Mouse (Mus musculus): ENCODE data around the gene Hdac9. TPM values are rescaled to one million over a fixed set of nuclear protein-coding genes. Genes with fewer than 3 reads are reported as not detected.

The Hdac9 gene
- 5.5 and 5.7 TPM in 2 replicates for polyA plus RNA-seq (2014; fragmentation: Nextera tagmentation; extraction: Ambion mirVana)

GRCm38 (mm10) chr12:34916995-34917394, at the start of gene Hdac9:
Gene Hdac9 (minus strand): TSS chr12:34917095.
- Histone ChIP-seq H3K4me2 (ENCODE audit: low read depth, severe bottlenecking) (no peak within 1 kb of the TSS), H3K4me3 (ENCODE audit: low read depth, low read length) (no peak within 1 kb of the TSS), H3K27ac (replicated peaks; ENCODE audit: low read depth, low read length) (no peak within 1 kb of the TSS), H3K4me1 (ENCODE audit: control insufficient read depth, insufficient read depth, low read length) (no peaks in the 10 kb centered on the region), H3K9ac (ENCODE audit: low read length) (no peak within 1 kb of the TSS), H3K27me3 (ENCODE audit: control insufficient read depth, insufficient read depth, low read length) (no peaks in the 10 kb centered on the region), H3K9me3 (ENCODE audit: control insufficient read depth, low read length) (no peaks in the 10 kb centered on the region), H3K36me3 (ENCODE audit: control insufficient read depth, insufficient read depth, low read length) (no peaks in the 10 kb centered on the region)
- ATAC-seq (ENCODE audit: insufficient number of reproducible peaks, low FRiP score, low TSS enrichment, low read depth) = no peak
- 63% methylated on average over 1 of the region's 1 CpGs for WGBS
- no peak for DNase-seq (ENCODE audit: low spot score)

DNA sequence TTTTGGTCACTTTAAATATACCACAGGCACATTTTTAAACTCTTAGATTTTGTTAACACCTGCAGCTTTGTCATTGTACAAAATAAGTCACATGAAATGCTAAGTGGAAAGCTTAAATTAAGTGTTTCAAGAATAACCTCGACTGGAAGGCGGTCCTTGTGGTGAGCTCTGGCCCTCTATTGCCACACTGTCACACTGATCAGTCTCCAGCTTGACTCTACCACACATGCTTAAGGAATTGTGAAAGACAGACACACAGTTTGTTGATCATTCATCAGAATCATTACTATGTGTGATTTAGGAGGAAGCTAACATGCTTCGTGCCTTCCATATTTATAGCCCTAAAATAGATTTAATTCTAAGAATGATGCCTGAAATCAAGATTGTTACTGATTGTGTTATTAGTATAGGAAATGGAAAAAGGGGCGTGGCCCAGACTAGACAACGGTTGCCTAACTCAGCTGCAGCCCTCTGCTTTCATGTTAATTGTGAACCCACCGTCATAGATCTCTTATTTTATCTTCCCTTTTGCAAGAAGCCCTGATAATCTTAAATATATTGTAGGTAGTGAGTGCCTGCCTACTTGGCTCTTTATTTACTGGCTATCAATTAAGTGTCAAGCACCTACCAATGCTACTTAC, 32.3 kb upstream of the Hdac9 start:
- Histone ChIP-seq H3K27ac (replicated peaks; ENCODE audit: low read depth, low read length) (no peak overlapping the region), H3K4me1 (ENCODE audit: control insufficient read depth, insufficient read depth, low read length) (no peaks in the 10 kb centered on the region), H3K4me2 (ENCODE audit: low read depth, severe bottlenecking) (no peak overlapping the region), H3K9me3 (ENCODE audit: control insufficient read depth, low read length) (no peaks in the 10 kb centered on the region), H3K9ac (ENCODE audit: low read length) (no peak overlapping the region), H3K4me3 (ENCODE audit: low read depth, low read length) (no peak overlapping the region), H3K27me3 (ENCODE audit: control insufficient read depth, insufficient read depth, low read length) (no peaks in the 10 kb centered on the region), H3K36me3 (ENCODE audit: control insufficient read depth, insufficient read depth, low read length) (no peaks in the 10 kb centered on the region)
- DNase-seq (ENCODE audit: low spot score) (no peak), ATAC-seq (ENCODE audit: insufficient number of reproducible peaks, low FRiP score, low TSS enrichment, low read depth) (no peak)
- 87% methylated on average over 6 of the region's 6 CpGs for WGBS

GRCm38 (mm10) chr12:34937918-34938317, 21.0 kb upstream of the Hdac9 start:
- no peaks in the 10 kb centered on the region for H3K9me3 ChIP-seq (ENCODE audit: control insufficient read depth, low read length)
- DNase-seq (ENCODE audit: low spot score) = no peak
- WGBS = 83% methylated on average over 1 of the region's 1 CpGs

GRCm38 (mm10) chr12:34908008-34908407, 8.9 kb downstream of the Hdac9 start:
- Histone ChIP-seq H3K27ac (replicated peaks; ENCODE audit: low read depth, low read length) (no peak overlapping the region), H3K4me3 (ENCODE audit: low read depth, low read length) (no peak overlapping the region), H3K4me2 (ENCODE audit: low read depth, severe bottlenecking) (no peak overlapping the region), H3K36me3 (ENCODE audit: control insufficient read depth, insufficient read depth, low read length) (no peaks in the 10 kb centered on the region), H3K4me1 (ENCODE audit: control insufficient read depth, insufficient read depth, low read length) (no peaks in the 10 kb centered on the region), H3K9me3 (ENCODE audit: control insufficient read depth, low read length) (no peaks in the 10 kb centered on the region), H3K9ac (ENCODE audit: low read length) (no peak overlapping the region), H3K27me3 (ENCODE audit: control insufficient read depth, insufficient read depth, low read length) (peaks cover 16% of the 10 kb centered on the region; the same call in 1 of the 2 replicates)
- 65% methylated on average over 2 of the region's 2 CpGs for WGBS
- ATAC-seq (ENCODE audit: insufficient number of reproducible peaks, low FRiP score, low TSS enrichment, low read depth) (no peak), DNase-seq (ENCODE audit: low spot score) (no peak)

More at GRCm38 (mm10) chr12:34937918-34938317, 21.0 kb upstream of the Hdac9 start:
- no peaks in the 10 kb centered on the region for H3K4me1 ChIP-seq (ENCODE audit: control insufficient read depth, insufficient read depth, low read length)
- H3K4me3 ChIP-seq (ENCODE audit: low read depth, low read length) = no peak overlapping the region
- no peak for ATAC-seq (ENCODE audit: insufficient number of reproducible peaks, low FRiP score, low TSS enrichment, low read depth)
- H3K9ac ChIP-seq (ENCODE audit: low read length) = no peak overlapping the region
- no peaks in the 10 kb centered on the region for H3K27me3 ChIP-seq (ENCODE audit: control insufficient read depth, insufficient read depth, low read length)
- no peak overlapping the region for H3K4me2 ChIP-seq (ENCODE audit: low read depth, severe bottlenecking)
- no peaks in the 10 kb centered on the region for H3K36me3 ChIP-seq (ENCODE audit: control insufficient read depth, insufficient read depth, low read length)
- no peak overlapping the region for H3K27ac ChIP-seq (replicated peaks; ENCODE audit: low read depth, low read length)

GRCm38 (mm10) chr12:34907506-34907850, 9.4 kb downstream of the Hdac9 start:
- Histone ChIP-seq H3K36me3 (ENCODE audit: control insufficient read depth, insufficient read depth, low read length) (no peaks in the 10 kb centered on the region), H3K4me2 (ENCODE audit: low read depth, severe bottlenecking) (peak overlapping the region; percentile 95), H3K27me3 (ENCODE audit: control insufficient read depth, insufficient read depth, low read length) (peaks cover 16% of the 10 kb centered on the region; the same call in 1 of the 2 replicates), H3K4me1 (ENCODE audit: control insufficient read depth, insufficient read depth, low read length) (no peaks in the 10 kb centered on the region), H3K27ac (replicated peaks; ENCODE audit: low read depth, low read length) (no peak overlapping the region), H3K4me3 (ENCODE audit: low read depth, low read length) (peak overlapping the region; percentile 65), H3K9me3 (ENCODE audit: control insufficient read depth, low read length) (no peaks in the 10 kb centered on the region), H3K9ac (ENCODE audit: low read length) (peak overlapping the region; percentile 60)
- peak; percentile 64; the same call in 1 of the 2 replicates for ATAC-seq (ENCODE audit: insufficient number of reproducible peaks, low FRiP score, low TSS enrichment, low read depth)
- WGBS = under 1% methylated on average over 10 of the region's 10 CpGs
- DNase-seq (ENCODE audit: low spot score) = peak; percentile 30

- ATAC-seq (ENCODE audit: insufficient number of reproducible peaks, low FRiP score, low TSS enrichment, low read depth) = peak; percentile 81
Measured at GRCm38 (mm10) chr12:34906704-34907505, 10.0 kb downstream of the Hdac9 start.

GRCm38 (mm10) chr12:34906376-34906703, 10.6 kb downstream of the Hdac9 start:
- Histone ChIP-seq H3K36me3 (ENCODE audit: control insufficient read depth, insufficient read depth, low read length) (no peaks in the 10 kb centered on the region), H3K4me1 (ENCODE audit: control insufficient read depth, insufficient read depth, low read length) (no peaks in the 10 kb centered on the region), H3K4me2 (ENCODE audit: low read depth, severe bottlenecking) (peak overlapping the region; percentile 95), H3K9me3 (ENCODE audit: control insufficient read depth, low read length) (no peaks in the 10 kb centered on the region), H3K9ac (ENCODE audit: low read length) (peak overlapping the region; percentile 60), H3K4me3 (ENCODE audit: low read depth, low read length) (peak overlapping the region; percentile 65), H3K27me3 (ENCODE audit: control insufficient read depth, insufficient read depth, low read length) (peaks cover 16% of the 10 kb centered on the region; the same call in 1 of the 2 replicates), H3K27ac (replicated peaks; ENCODE audit: low read depth, low read length) (no peak overlapping the region)
- ATAC-seq (ENCODE audit: insufficient number of reproducible peaks, low FRiP score, low TSS enrichment, low read depth) = 0 out of 2 replicates have a peak, but pooled peaks have one; percentile 14
- WGBS = 0% methylated on average over 10 of the region's 10 CpGs
- DNase-seq (ENCODE audit: low spot score) = no peak

More at GRCm38 (mm10) chr12:34906704-34907505, 10.0 kb downstream of the Hdac9 start:
- H3K4me1 ChIP-seq (ENCODE audit: control insufficient read depth, insufficient read depth, low read length) = no peaks in the 10 kb centered on the region
- H3K27me3 ChIP-seq (ENCODE audit: control insufficient read depth, insufficient read depth, low read length) = peaks cover 16% of the 10 kb centered on the region; the same call in 1 of the 2 replicates
- no peak overlapping the region for H3K27ac ChIP-seq (replicated peaks; ENCODE audit: low read depth, low read length)
- no peaks in the 10 kb centered on the region for H3K36me3 ChIP-seq (ENCODE audit: control insufficient read depth, insufficient read depth, low read length)
- no peaks in the 10 kb centered on the region for H3K9me3 ChIP-seq (ENCODE audit: control insufficient read depth, low read length)
- peak; percentile 62 for DNase-seq (ENCODE audit: low spot score)
- H3K4me2 ChIP-seq (ENCODE audit: low read depth, severe bottlenecking) = peak overlapping the region; percentile 95
- H3K9ac ChIP-seq (ENCODE audit: low read length) = peak overlapping the region; percentile 60
- under 1% methylated on average over 78 of the region's 107 CpGs for WGBS
- H3K4me3 ChIP-seq (ENCODE audit: low read depth, low read length) = peak overlapping the region; percentile 65

DNA sequence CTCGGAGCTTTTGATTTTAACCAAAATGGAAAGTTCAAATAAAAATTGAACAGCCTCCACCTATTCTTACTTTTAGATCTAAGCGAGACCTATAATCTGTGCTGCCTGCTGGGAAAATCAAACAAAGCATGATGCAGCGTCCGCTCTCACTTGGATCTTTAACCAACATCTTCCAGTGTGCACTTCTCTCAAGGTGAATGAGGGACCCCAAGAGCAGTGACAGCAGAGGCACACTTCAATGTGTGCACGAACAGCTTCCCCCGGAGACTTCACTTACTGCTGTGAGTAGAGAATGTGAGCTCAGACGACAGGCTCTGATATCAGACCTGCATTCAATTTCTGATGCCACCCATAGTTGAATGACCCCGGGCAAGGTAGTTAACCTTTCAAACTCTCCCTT, 16.7 kb downstream of the Hdac9 start:
- no peaks in the 10 kb centered on the region for H3K36me3 ChIP-seq (ENCODE audit: control insufficient read depth, insufficient read depth, low read length)
- peaks cover 2% of the 10 kb centered on the region; the same call in 1 of the 2 replicates for H3K27me3 ChIP-seq (ENCODE audit: control insufficient read depth, insufficient read depth, low read length)
- H3K4me1 ChIP-seq (ENCODE audit: control insufficient read depth, insufficient read depth, low read length) = no peaks in the 10 kb centered on the region
- ATAC-seq (ENCODE audit: insufficient number of reproducible peaks, low FRiP score, low TSS enrichment, low read depth) (no peak), DNase-seq (ENCODE audit: low spot score) (no peak)
- no peak overlapping the region for H3K9ac ChIP-seq (ENCODE audit: low read length)
- no peak overlapping the region for H3K27ac ChIP-seq (replicated peaks; ENCODE audit: low read depth, low read length)
- H3K4me2 ChIP-seq (ENCODE audit: low read depth, severe bottlenecking) = no peak overlapping the region
- WGBS = 79% methylated on average over 8 of the region's 8 CpGs
- H3K9me3 ChIP-seq (ENCODE audit: control insufficient read depth, low read length) = no peaks in the 10 kb centered on the region
- no peak overlapping the region for H3K4me3 ChIP-seq (ENCODE audit: low read depth, low read length)

Data from limb, embryonic 11.5 days (tissue).